Mouse (Mus musculus) embryonic fibroblast, embryonic 13.5 days (primary cell): ENCODE measurements around the gene Nipal4.

Source experiments
- CTCF ChIP-seq: IDR thresholded peaks from 2 replicates; pipeline ENCODE4 v1.5.1; 2011; ENCODE audit warnings: mild to moderate bottlenecking, control low read depth, low read length, moderate library complexity, borderline replicate concordance; ENCODE audit not compliant: insufficient read depth
- POLR2A ChIP-seq: IDR thresholded peaks from 2 replicates; pipeline ENCODE4 v1.6.1; 2011; ENCODE audit warnings: low read depth, mild to moderate bottlenecking, control low read depth, low read length, moderate library complexity

GRCm38 (mm10) chr11:46102107-46102506, 64.2 kb downstream of the Nipal4 start:
- TF ChIP-seq CTCF (no peak), POLR2A (no peak)
